Mouse (Mus musculus) liver, postnatal 0 days (tissue): ENCODE data around the gene Syvn1.

Experiments
- CTCF ChIP-seq: sonication (generic); IDR thresholded peaks from 2 replicates; pipeline ENCODE4 v1.5.1; 2016; ENCODE audit warnings: antibody characterized with exemption, low read depth
- EP300 ChIP-seq: IDR thresholded peaks from 2 replicates; pipeline ENCODE4 v1.6.1; 2016; ENCODE audit warnings: antibody characterized with exemption, low read depth, mild to moderate bottlenecking

- TF ChIP-seq CTCF (peak; percentile 96), EP300 (no peak)
Observed at GRCm38 (mm10) chr19:6067011-6067723, 20.8 kb downstream of the Syvn1 start.
